Mouse (Mus musculus) neutrophil, adult 83 days (primary cell): ENCODE measurements around the gene Adh1. TPM values are rescaled to one million over a fixed set of nuclear protein-coding genes. Genes with fewer than 3 reads are reported as not detected.

ENCODE experiments used
- total RNA-seq, 2 experiments: library from RNA; stranded (reverse); gene quantifications; one replicate each; pipeline ENCODE4 v1.2.4; 2023

Adh1 gene
- total RNA-seq = not detected

DNA sequence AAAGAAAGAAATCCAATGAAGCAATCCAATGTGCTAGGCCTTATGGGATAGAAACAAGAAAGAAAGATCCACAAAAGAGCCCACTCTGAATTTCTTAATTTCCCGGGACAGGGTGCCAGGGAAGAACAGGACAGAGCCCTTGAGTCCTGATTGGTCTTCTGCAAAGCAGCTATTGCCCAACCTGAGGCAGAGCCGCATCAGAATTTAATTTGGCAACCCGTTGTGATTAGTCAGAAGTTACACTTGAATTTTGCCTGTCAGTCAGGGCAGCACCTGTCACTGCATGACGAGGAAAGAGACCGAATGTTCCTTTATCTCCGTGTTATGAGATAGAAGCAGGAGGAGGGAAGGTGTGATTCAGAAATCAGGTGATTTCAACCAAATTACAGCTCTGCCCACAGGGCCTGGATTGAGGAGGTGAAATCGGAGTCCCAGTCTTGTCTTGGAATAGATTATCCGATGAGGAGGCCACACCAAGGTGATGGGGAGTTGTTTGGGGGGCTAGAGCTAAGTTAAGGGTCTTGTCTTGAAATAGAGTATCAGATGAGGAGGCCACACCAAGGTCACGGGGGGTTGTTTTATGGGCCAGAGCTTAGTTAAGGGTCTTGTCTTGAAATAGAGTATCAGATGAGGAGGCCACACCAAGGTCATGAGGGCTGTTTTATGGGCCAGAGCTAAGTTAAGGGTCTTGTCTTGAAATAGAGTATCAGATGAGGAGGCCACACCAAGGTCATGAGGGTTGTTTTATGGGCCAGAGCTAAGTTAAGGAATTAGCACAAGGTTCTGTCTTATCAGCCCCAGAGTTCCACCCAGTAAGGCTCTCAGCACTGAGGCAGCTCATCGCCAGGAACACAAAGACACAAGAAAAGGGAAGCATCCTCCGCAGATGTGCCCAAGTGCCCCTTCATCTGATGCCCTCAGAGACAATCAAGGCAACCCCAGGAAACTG lies at the start of gene Adh1:
TSS of gene Adh1 (plus strand) at position 271 of the 949 bp plus-strand sequence.

DNA sequence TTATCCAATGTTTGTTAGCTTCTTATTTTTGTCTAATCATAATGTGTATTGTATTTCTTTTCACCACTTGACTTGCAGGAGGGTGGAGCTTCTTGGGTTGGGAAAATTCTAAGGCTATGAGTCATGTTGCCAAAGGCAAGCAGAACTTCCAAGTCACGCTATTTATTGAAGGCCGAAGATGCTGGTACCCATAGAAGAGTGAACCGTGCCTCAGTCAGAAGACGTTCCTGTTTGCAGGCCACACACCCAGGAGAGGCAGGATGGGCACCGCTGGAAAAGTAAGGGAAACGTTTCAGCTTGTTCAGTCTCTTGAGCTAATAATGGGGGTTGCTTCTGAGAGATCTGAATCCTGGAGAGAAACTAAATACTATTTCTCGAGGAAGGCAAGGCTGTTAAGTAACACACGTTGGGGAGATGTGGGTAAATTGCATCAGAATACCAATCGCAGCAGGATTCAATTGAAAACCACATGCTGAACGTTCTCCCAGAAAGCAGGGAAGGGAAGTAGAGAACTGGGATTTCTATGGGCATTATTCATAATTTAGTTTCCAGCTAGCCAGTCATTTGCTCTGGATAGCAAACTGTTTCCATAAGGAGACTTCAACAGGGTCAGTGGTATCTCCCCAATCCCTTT lies 43.0 kb upstream of the Adh1 start, which contains the start of gene Adh7:
TSS of gene Adh7 (plus strand) at position 130 of the 634 bp plus-strand sequence.

DNA sequence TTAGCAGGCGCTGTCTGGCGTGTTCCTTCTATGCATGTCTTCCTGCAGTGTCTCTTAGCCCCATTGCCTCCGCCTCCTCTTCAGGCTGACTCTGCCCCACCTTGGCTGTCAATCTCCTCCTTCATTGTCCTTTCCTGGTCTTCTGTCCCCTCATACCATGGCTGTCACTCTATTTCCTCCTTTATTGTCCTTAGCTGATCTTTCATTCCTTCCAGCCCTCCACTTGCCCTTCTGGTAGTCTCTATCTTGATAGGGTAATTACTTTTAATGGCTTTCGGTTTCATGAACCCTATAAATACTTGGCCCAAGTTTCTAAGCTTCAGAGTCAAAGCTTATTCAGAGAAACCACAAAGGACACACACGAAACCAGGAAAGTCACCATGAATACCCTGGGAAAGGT lies 52.2 kb downstream of the Adh1 start, which contains the start of gene Adh6a:
TSS of gene Adh6a (plus strand) at position 322 of the 400 bp plus-strand sequence.

Other genes with a start within 250 kb of the Adh1 start
- gene 1110002E22Rik, start 195.9 kb upstream of the Adh1 start, total RNA-seq = not detected
- gene Gm5105, start 193.6 kb upstream of the Adh1 start, total RNA-seq = not detected
- 1 to 10 TPM; 1.9 to 2.9 TPM for gene Trmt10a, start 117.5 kb upstream of the Adh1 start, total RNA-seq
- gene Mttp, start 116.0 kb upstream of the Adh1 start, total RNA-seq = 1 to 10 TPM; 1.4 to 2.0 TPM
- gene 4930579F01Rik, start 67.2 kb upstream of the Adh1 start, total RNA-seq = not detected
- gene Adh7, start 43.2 kb upstream of the Adh1 start, total RNA-seq = not detected
- gene Adh6a, start 52.3 kb downstream of the Adh1 start, total RNA-seq = not detected
- not detected for gene Adh6b, start 80.8 kb downstream of the Adh1 start, total RNA-seq
- gene Adh4, start 154.5 kb downstream of the Adh1 start, total RNA-seq = not detected
- 10 to 100 TPM; 34.3 to 35.3 TPM for gene Adh5, start 182.1 kb downstream of the Adh1 start, total RNA-seq
- gene Metap1, start 228.5 kb downstream of the Adh1 start, total RNA-seq = 10 to 100 TPM; 20.8 to 22.2 TPM